Mouse (Mus musculus): ENCODE measurements at regions not wholly inside any gene's neighbourhood (a gene's known extent, or its start where the extent isn't known, plus 50 kb on each side); places are given as distances from the start of the nearest gene placed in this dataset.

- intact Hi-C loops (cut with DNase I), result no loop called here
- DNase-seq, result no peak
These were observed 746.9 kb downstream of the Ppargc1a start for GRCm38 (mm10) chr5:50820674-50821073.

DNA sequence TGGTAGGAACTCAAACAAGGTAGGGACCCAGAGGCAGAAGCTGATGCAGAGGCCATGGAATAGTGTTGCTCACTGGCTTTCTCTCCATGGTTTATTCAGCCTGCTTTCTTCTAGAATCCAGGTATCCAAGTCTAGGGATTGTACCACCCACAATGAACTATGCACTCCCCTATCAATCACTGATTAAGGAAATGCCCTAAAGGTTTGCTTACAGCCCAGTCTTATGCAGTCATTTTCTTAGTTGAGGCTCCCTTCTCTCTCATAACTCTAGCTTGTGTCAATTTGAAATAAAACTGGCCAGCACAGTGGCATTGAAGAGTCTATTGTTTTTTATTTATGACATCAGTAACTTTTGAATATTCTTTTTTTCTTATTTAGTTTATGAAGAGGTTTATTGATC is 747.6 kb downstream of the Ppargc1a start:
- DNase-seq, result no peak
- intact Hi-C loops (cut with DNase I), result no loop called here

DNA sequence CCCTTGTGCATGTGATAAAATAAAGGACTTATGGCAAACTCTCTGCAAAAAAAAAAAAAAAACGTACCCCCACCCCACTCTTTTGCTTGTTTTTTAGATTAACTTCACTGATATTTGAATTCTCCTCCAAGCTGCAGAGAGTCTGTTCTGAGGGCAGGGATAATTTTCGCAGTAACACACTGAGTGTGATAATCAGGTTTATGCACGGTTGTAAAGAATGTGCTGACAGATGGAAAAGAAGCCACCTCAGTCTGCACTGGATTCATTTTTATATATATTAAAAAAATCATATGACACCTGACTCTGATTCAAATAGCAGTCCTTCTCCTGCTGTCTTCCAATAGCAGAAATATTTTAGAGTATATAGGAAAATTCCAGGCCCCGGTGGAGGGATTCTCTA is 736.5 kb upstream of the Adgra3 start:
- DNase-seq, result no peak
- intact Hi-C loops (cut with DNase I), result no loop called here

- intact Hi-C loops (cut with DNase I), result no loop called here
- DNase-seq, result no peak
These were observed 735.8 kb upstream of the Adgra3 start for GRCm38 (mm10) chr5:50794453-50795169.

GRCm38 (mm10) chr5:50793558-50793957 is 734.8 kb upstream of the Adgra3 start:
- intact Hi-C loops (cut with DNase I), result no loop called here
- no peak for DNase-seq

GRCm38 (mm10) chr5:50785273-50785672 is 726.5 kb upstream of the Adgra3 start:
- DNase-seq, result no peak
- intact Hi-C loops (cut with DNase I), result no loop called here

GRCm38 (mm10) chr5:50779138-50779537 is 720.3 kb upstream of the Adgra3 start:
- DNase-seq, result no peak
- intact Hi-C loops (cut with DNase I), result no loop called here

- intact Hi-C loops (cut with DNase I), result no loop called here
- DNase-seq, result no peak
These were observed 719.4 kb upstream of the Adgra3 start for GRCm38 (mm10) chr5:50778221-50778620.

DNA sequence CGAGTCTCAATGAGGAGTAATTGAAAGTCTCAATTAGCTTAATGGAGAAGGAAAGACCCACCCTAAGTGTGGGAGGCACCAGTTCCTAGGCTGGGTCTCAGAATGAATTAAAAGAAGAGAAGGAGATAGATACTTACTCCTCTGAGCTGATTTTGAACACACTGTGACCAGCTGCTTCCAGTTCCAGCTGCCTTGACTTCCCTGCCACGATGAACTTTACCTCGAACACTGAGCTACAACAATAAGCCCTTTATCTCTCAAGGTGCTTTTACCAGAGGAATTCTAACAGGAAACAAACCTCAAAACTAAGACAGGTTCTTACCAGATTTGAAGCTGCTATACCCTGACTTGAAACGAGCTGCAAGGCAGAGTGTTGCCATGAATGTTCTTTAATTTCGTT is 703.5 kb upstream of the Adgra3 start:
- intact Hi-C loops (cut with DNase I), result no loop called here
- DNase-seq, result no peak

DNA sequence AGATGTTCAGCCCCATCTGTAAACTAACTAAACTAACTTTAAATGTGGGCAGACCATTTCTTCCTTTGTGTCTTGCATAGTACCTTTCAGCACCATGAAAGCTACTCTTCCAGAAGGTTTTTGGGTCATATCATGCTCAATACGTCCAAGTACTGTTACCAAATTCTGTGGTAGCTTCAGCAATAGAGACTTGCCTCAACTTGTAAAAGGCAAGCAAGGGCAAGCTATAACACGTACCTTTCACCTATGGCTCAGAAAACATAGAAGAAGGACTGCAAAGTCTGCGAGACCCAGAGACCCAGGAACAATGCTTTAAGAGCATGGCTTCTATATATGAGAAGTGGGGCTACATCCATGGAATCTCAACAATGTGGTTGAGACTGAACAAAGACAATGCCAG is 701.6 kb upstream of the Adgra3 start:
- intact Hi-C loops (cut with DNase I), result no loop called here
- DNase-seq, result no peak

DNA sequence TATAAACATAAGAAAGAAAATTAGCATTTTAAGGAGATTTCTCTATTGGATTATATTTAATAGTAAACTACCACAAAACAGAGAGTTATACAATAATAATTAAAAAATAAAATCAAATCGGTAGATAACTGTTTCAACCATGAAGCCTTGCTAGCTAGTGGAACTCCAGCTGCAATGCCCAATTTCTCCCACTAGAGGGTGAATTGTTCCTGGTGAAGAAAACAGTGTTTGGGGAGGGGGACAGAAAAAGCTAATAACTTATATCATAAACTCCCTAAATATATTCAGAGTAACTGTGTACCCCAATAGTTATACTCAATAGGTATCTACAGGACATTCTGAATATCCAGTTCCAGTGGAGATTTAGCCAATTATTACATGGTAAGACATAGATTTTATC is 694.0 kb upstream of the Adgra3 start:
- DNase-seq, result peak; percentile 46
- intact Hi-C loops (cut with DNase I), result loop anchor here (5.0 kb wide), 1 partner anchor 1360 kb away; no protein-coding TSS in a partner anchor

GRCm38 (mm10) chr5:50751358-50751757 is 692.6 kb upstream of the Adgra3 start:
- intact Hi-C loops (cut with DNase I), result loop anchor here (5.0 kb wide), 1 partner anchor 1361 kb away; no protein-coding TSS in a partner anchor
- no peak for DNase-seq

GRCm38 (mm10) chr5:50743030-50743429 is 684.2 kb upstream of the Adgra3 start:
- intact Hi-C loops (cut with DNase I), result no loop called here
- no peak for DNase-seq

- no peak for DNase-seq
- intact Hi-C loops (cut with DNase I), result no loop called here
These were observed 674.9 kb upstream of the Adgra3 start for GRCm38 (mm10) chr5:50733711-50734110.

DNA sequence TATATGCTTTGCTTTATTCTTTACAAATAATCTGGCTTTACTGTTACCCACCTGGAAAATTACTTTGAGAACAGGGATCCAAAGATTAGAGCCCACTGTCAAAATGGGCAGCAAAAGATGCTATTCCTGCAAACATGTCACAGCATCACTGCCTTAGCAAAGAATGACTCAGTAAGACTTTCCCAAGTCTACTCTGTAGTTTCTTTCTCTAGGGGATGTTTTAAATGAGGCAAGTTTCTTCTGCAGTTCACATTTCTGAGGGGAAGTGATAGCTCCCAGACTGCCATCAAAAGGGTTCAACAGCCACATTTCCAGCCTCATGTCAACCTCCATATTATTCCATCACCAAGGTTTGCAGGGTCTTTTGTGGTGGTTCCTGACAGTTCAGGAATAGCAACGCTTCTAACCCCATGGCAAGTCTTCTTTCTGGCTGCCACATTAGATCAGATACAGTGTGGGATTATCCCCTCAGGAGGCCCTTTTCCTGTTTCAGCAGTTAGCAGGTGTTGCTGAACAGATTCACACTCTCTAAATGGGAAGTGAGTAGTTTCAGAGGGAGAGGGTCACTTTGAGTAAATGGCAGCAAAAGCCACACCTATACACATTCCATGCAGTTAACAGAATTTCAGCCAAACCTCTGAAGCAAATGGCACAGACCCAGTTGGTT is 669.7 kb upstream of the Adgra3 start:
- DNase-seq, result no peak
- intact Hi-C loops (cut with DNase I), result no loop called here

DNA sequence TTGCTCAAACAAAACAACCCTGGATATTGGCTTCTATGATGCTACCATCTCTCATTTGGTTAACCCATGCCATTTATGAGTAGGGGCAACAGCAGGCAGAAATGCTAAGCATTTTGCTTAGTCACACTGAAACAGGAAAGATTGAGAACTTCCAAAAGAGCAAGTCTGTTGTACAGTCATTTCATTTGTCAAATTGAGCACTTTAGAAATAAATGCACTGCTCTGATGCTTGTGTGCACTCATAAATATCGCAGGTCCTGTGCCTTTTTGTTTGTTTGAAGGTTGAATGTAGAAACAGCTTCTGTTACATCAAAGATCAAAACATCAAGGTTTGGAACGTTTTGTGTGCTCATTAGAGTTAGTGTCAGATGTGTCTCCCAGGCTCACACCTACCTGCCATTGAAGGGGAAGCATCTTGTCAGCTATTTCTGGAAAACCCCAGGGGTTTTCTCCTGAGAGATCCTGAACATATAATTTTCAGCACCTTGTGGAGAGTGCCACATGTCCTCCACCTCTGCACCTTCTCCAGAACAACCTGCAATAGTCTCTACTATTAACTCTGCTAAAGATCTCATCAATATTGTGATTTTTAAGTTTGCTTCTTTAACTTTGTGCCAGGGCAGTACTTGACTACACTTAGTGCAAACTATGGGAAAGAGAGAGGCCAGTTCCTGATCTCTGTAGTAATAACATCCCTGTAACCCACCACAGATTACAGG is 648.3 kb upstream of the Adgra3 start:
- DNase-seq, result no peak
- intact Hi-C loops (cut with DNase I), result no loop called here

DNA sequence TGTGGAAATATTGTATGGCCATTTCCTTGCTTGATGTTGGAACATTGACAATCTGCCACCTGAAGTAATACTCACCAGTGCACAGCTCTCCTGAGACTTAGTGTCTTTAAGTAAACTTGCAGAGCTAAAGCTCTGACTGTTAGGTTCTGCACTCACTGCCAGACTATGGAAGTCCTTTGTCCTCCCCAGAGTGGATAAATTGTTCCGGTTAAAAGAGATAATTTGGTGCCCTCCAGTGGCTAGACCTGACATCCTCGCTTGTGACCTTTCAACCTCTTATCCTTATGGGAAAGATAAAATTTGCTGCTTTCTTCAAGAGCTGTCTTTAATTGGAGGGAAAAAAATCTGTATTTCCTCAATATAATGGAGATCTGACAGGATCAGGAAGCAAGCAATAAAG is 639.3 kb upstream of the Adgra3 start:
- peak; percentile 15 for DNase-seq
- intact Hi-C loops (cut with DNase I), result loop anchor here (10.0 kb wide), 1 partner anchor 223 kb away; no protein-coding TSS in a partner anchor

GRCm38 (mm10) chr5:50697588-50697987 is 638.8 kb upstream of the Adgra3 start:
- intact Hi-C loops (cut with DNase I), result loop anchor here (10.0 kb wide), 1 partner anchor 223 kb away; no protein-coding TSS in a partner anchor
- DNase-seq, result no peak

GRCm38 (mm10) chr5:50688362-50688761 is 629.6 kb upstream of the Adgra3 start:
- intact Hi-C loops (cut with DNase I), result no loop called here
- no peak for DNase-seq

DNA sequence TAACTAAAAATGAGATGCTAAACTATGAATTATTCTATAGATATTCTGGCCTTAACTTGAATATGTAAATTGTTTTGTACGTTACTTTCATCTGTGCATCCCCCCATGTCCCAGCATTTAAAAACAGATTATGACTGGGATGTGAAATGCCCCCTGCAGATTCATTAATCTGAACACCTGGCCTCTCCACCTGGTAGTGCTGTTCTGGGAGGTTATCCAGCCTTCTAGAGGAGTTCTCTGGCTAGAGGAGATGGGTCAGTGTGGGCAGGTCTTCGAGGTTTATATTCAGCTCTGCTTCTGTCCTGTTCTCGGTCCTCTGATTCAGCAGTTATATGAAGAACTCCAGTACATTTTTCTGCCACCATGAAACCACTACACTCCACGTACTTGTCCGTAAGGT is 625.2 kb upstream of the Adgra3 start:
- DNase-seq, result no peak
- intact Hi-C loops (cut with DNase I), result no loop called here

GRCm38 (mm10) chr5:50636539-50636938 is 577.7 kb upstream of the Adgra3 start:
- intact Hi-C loops (cut with DNase I), result no loop called here
- no peak for DNase-seq

DNA sequence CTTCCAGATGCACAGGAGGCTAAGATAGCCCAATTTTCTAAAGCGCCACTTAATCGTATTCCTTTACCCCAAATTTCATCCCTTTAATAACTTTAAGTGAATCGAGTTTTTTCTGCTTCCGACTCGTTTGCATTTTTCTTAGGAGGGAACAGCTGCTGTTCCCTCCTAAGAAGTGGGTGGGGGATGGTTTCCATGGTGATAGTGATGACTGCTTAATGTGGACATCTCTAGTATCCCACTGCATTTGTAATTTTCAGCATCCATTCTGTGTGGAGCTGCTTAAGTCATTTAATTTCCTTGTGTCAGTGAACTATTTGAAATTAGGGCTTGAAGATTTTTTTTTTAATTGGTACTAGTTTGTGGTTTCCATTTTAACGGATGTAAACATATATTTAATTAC is 567.8 kb upstream of the Adgra3 start:
- intact Hi-C loops (cut with DNase I), result no loop called here
- no peak for DNase-seq

Data from left cerebral cortex, postnatal 4 days (tissue).